Mouse (Mus musculus) liver, embryonic 13.5 days (tissue): Measurements from ENCODE around the gene Mccc1. TPM values are rescaled to one million over a fixed set of nuclear protein-coding genes. Genes with fewer than 3 reads are reported as not detected.

Experiments
- ATAC-seq: fragments of 200-750 bp; cut with Nextera tagmentation; 2 replicates; pipeline ENCODE4 v1.8.0; 2017; ENCODE audit warnings: low read depth, mild to moderate bottlenecking, moderate number of reproducible peaks, moderate library complexity
- DNase-seq: peaks from one replicate; pipeline ENCODE4 v3.0.0; 2022
- H3K27ac ChIP-seq: fragments of 300-500 bp; sonication (generic); 2 replicates; pipeline ENCODE4 v1.5.1; 2015; ENCODE audit warnings: moderate library complexity, mild to moderate bottlenecking, inconsistent platforms
- H3K27me3 ChIP-seq: fragments of 300-500 bp; sonication (generic); 2 replicates; pipeline ENCODE4 v1.6.1; 2015; ENCODE audit warnings: mild to moderate bottlenecking, inconsistent platforms
- H3K36me3 ChIP-seq: fragments of 300-500 bp; sonication (generic); 2 replicates; pipeline ENCODE4 v1.6.1; 2015; ENCODE audit warnings: mild to moderate bottlenecking, inconsistent platforms
- H3K4me1 ChIP-seq: fragments of 300-500 bp; sonication (generic); replicated peaks from 2 replicates; pipeline ENCODE4 v1.6.1; 2015; ENCODE audit warnings: inconsistent platforms
- H3K4me2 ChIP-seq: fragments of 300-500 bp; sonication (generic); 2 replicates; pipeline ENCODE4 v1.6.1; 2015; ENCODE audit warnings: inconsistent platforms, mild to moderate bottlenecking, moderate library complexity
- H3K4me3 ChIP-seq: fragments of 300-500 bp; sonication (generic); replicated peaks from 2 replicates; pipeline ENCODE4 v1.5.1; 2015; ENCODE audit warnings: mild to moderate bottlenecking, inconsistent platforms
- H3K9ac ChIP-seq: fragments of 300-500 bp; sonication (generic); 2 replicates; pipeline ENCODE4 v1.6.1; 2015; ENCODE audit warnings: mild to moderate bottlenecking, inconsistent platforms
- H3K9me3 ChIP-seq: fragments of 300-500 bp; sonication (generic); replicated peaks from 2 replicates; pipeline ENCODE4 v1.6.1; 2016; ENCODE audit warnings: inconsistent platforms
- WGBS: fragments of 180-500 bp; shearing (Covaris S2); methylation state at CpG from one replicate; pipeline ENCODE4 v1.1.7; 2015; ENCODE audit not compliant: insufficient replicate concordance; 5-methylcytosine and 5-hydroxymethylcytosine counted together
- polyA plus RNA-seq: library from polyadenylated mRNA; unstranded; fragments of >200 nt; fragmentation: Nextera tagmentation; extraction: Ambion mirVana; gene quantifications from 2 replicates; pipeline ENCODE4 v1.2.1, GENCODE M21; 2015

Mccc1 gene
- polyA plus RNA-seq, result 13.9 and 14.4 TPM in 2 replicates

DNA sequence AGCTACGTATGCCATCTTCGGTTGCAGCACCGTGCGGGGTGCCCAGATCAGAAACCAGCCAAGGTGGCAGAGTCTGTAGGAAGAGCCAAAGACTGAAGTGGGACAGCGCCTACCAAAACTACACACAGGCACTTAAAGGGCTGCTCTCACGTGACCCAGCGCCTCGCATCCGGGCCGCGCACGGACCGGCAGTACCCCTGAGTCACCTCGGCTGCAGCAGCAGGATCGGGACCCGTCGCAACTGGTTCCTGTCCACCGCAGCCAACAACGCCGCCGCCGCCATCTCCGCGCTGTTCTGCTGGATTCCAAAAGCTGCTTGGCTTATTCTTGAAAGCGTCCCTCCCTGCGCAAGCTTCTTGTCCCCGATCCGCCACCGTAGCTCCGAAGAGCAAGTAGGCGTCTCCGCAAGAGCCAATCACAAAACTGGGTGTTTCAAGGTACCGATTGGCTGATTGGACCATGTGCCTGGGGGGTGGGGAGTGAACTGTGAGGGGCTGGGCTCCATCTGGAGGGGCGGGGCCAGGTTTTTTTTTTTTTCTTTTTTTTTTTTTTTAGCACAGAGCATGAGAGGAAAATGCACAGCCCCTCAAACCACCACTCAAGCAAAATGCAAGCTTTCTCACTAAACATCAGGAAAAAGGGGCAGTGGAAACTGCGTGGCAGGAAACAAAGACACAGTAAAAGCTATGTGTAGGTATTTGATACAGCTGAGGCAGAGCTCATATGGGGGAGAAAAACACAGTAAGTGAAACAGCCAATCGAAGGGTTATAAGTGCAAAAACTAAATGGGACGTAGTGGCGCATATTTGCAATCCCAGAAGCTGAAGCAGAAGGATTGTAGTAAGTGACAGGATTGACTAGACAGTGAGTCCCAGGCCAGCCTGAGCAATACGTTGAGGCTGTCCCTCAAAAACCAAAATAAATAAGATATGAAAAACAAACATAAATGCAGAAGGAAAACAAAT is at the start of gene Mccc1:
Mccc1 (minus strand) TSS at position 404 of the 965 bp plus-strand sequence.
- Histone ChIP-seq H3K27me3 (no peaks in the 10 kb centered on the region), H3K27ac (peak within 1 kb of the TSS; percentile 69), H3K4me2 (peak within 1 kb of the TSS; percentile 67), H3K4me1 (peaks cover 7% of the 10 kb centered on the region), H3K36me3 (no peaks in the 10 kb centered on the region), H3K4me3 (peak within 1 kb of the TSS; percentile 71), H3K9me3 (no peaks in the 10 kb centered on the region), H3K9ac (peak within 1 kb of the TSS; percentile 68)
- ATAC-seq, result peak; percentile 99
- DNase-seq, result peak; percentile 83
- 4% methylated on average over 39 of the region's 39 CpGs for WGBS

DNA sequence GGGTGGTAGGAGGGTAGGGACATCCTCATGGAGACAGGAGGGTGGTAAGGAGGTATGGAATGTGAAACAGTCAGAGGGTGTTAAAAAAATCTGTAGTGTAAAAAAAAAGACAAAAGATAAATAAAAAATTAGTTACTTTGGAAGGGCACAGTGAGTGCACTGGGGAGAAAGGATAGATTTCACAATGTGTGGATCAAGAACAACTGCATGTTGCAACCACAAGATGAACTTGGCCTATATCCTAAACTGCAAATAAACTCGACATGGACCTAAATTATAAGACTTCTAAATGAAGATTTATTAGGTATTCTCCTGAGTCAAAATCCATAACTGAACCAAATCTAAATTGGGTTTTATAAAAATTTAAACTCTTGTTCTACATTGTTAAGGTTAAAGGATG is 48.6 kb upstream of the Mccc1 start:
- 38% methylated on average over 1 of the region's 1 CpGs for WGBS
- DNase-seq (no peak), ATAC-seq (no peak)
- Histone ChIP-seq H3K4me3 (no peak overlapping the region), H3K9ac (no peak overlapping the region), H3K27me3 (no peaks in the 10 kb centered on the region), H3K4me1 (no peaks in the 10 kb centered on the region), H3K27ac (no peak overlapping the region), H3K9me3 (no peaks in the 10 kb centered on the region), H3K36me3 (no peaks in the 10 kb centered on the region), H3K4me2 (no peak overlapping the region)

DNA sequence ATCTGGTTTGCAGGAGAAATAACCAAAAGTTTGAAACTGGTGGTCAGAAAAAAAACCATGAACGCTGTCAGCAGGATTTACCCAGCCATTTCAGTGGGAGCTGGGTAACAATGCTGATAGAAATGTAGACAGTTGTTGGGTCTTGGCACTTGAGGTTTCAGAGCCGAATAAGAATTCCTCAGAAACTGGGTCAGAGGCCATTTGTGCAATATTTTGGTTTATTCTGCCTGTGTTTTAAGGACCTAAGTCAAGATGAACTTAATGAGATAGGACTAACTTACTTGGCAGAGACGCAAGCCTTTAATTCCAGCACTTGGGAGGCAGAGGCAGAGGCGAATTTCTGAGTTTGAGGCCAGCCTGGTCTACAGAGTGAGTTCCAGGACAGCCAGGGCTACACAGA is 44.6 kb upstream of the Mccc1 start:
- Histone ChIP-seq H3K27ac (no peak overlapping the region), H3K9me3 (no peaks in the 10 kb centered on the region), H3K4me3 (no peak overlapping the region), H3K4me1 (no peaks in the 10 kb centered on the region), H3K4me2 (no peak overlapping the region), H3K9ac (no peak overlapping the region), H3K27me3 (no peaks in the 10 kb centered on the region), H3K36me3 (no peaks in the 10 kb centered on the region)
- no peak for ATAC-seq
- DNase-seq, result no peak
- 52% methylated on average over 4 of the region's 4 CpGs for WGBS

DNA sequence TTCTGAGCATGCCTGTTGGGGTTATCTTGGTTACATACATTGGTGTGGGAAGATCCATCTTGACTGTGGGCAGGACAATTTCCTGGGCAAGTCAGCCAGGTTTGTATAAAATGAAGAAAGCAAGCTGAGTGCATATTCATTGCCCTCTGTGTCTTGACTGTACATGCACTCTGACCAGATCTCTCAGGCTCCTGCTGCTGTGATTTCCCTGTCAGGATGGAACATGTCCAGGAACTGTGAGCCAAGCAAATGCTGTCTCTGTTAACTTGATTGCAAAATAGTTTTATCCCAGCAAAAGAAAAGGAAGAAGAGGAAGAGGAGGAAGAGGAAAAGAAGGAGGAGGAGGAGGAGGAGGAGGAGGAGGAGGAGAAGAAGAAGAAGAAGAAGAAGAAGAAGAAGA is 44.0 kb upstream of the Mccc1 start:
- Histone ChIP-seq H3K4me3 (no peak overlapping the region), H3K9me3 (no peaks in the 10 kb centered on the region), H3K9ac (no peak overlapping the region), H3K4me2 (no peak overlapping the region), H3K27me3 (no peaks in the 10 kb centered on the region), H3K4me1 (no peaks in the 10 kb centered on the region), H3K27ac (no peak overlapping the region), H3K36me3 (no peaks in the 10 kb centered on the region)
- no peak for DNase-seq
- no peak for ATAC-seq

DNA sequence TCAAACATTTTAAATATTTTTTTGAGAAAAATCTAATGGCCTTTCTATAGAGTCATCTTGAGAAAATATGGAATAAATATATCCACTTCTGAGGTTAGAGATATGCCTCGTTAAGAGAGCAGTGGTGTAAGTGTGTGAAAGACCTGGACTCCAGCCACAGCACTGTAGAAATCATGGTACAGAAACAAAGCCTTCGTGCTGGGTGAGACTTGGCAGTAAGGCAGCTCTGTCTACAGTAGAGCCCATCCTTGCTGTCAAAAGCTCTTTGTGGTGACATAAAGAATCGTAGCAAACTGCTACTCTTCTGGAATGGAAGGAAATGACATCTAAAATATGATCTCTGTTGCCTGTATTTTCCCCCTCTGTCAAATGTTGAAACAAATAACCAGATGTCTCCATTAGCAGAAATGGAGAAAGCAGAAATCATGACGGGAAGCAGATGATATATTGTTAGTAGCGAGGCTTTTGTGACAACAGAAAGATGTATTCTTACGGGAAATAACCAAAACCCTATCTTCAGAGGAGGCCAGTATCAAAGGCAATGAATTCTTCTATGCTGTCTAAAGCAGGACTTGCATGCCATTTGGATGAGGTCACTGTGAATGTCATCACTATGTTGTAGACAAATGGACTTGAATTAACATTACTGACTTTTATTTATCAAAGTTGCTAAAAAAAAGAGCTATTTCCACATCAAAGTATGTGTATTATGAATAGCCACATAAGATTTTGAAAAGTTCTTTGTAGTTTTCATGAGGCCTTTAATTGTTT is 31.4 kb upstream of the Mccc1 start:
- DNase-seq (no peak), ATAC-seq (no peak)
- Histone ChIP-seq H3K27ac (no peak overlapping the region), H3K9ac (no peak overlapping the region), H3K4me2 (no peak overlapping the region), H3K4me3 (no peak overlapping the region), H3K4me1 (no peaks in the 10 kb centered on the region), H3K36me3 (no peaks in the 10 kb centered on the region), H3K27me3 (no peaks in the 10 kb centered on the region), H3K9me3 (no peaks in the 10 kb centered on the region)
- WGBS, result 52% methylated on average over 6 of the region's 6 CpGs

DNA sequence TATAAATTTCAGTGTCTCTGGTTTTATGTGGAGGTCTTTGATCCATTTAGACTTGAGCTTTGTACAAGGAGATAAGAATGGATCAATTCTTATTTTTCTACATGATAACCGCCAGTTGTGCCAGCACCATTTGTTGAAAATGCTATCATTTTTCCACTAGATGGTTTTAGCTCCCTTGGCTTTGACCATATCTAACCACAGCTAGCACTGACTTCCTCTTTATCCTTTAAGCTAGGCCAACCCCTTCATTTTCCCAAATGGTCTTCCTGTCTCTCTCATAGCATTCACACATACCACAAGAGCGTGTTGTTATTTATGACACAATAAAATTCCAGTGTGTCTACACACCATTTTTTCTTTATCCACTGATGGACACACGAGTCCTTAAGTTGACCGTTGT is 29.5 kb upstream of the Mccc1 start:
- 48% methylated on average over 4 of the region's 4 CpGs for WGBS
- Histone ChIP-seq H3K4me2 (no peak overlapping the region), H3K27me3 (no peaks in the 10 kb centered on the region), H3K27ac (no peak overlapping the region), H3K4me3 (no peak overlapping the region), H3K9ac (no peak overlapping the region), H3K9me3 (no peaks in the 10 kb centered on the region), H3K36me3 (no peaks in the 10 kb centered on the region), H3K4me1 (no peaks in the 10 kb centered on the region)
- no peak for ATAC-seq
- no peak for DNase-seq

DNA sequence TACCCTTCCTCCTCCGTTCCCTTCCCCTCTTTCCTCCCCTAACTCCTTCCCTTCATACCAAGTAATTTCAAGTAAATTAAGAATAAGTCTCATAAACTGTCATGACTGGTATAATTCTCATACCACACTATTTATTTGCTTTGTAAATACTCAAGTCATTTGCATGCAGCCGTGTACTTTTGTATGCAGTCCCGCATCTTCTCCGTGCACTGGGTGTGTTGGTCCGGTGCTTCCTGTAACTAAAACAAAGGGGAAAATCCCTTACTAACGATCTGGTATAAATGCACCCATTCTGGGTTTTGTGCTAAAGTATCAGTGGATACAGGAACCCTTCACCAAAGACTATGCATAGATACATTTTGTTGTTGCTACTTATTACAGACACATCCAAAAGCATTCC is 25.3 kb upstream of the Mccc1 start:
- Histone ChIP-seq H3K27me3 (no peaks in the 10 kb centered on the region), H3K27ac (no peak overlapping the region), H3K4me1 (no peaks in the 10 kb centered on the region), H3K4me2 (no peak overlapping the region), H3K4me3 (no peak overlapping the region), H3K9ac (no peak overlapping the region), H3K36me3 (no peaks in the 10 kb centered on the region), H3K9me3 (no peaks in the 10 kb centered on the region)
- DNase-seq, result no peak
- WGBS, result 67% methylated on average over 6 of the region's 6 CpGs
- ATAC-seq, result no peak

DNA sequence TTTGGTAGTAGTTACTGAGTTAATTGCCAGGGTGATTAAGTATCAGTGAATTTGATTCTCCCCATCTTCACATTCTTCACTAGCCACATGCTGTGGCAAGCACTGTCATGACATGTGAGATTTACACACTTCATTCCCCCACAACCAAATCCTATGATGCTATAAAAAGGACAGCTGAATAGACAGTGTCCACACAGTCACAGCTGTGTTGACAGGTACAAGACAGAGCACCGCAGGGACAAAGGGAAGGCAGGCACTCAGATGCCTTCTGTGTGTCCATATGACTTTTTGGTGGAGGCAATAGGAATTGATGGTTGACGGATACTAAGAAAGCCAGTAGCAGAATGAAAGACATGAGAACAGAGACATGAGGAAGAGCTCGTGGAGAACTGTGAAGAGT is 10.8 kb upstream of the Mccc1 start:
- H3K9ac ChIP-seq, result no peak overlapping the region
- no peaks in the 10 kb centered on the region for H3K36me3 ChIP-seq
- H3K27ac ChIP-seq, result no peak overlapping the region
- ATAC-seq (no peak), DNase-seq (no peak)
- no peaks in the 10 kb centered on the region for H3K4me1 ChIP-seq
- H3K27me3 ChIP-seq, result no peaks in the 10 kb centered on the region
- H3K4me2 ChIP-seq, result no peak overlapping the region
- H3K9me3 ChIP-seq, result no peaks in the 10 kb centered on the region
- H3K4me3 ChIP-seq, result no peak overlapping the region
- 64% methylated on average over 3 of the region's 3 CpGs for WGBS

DNA sequence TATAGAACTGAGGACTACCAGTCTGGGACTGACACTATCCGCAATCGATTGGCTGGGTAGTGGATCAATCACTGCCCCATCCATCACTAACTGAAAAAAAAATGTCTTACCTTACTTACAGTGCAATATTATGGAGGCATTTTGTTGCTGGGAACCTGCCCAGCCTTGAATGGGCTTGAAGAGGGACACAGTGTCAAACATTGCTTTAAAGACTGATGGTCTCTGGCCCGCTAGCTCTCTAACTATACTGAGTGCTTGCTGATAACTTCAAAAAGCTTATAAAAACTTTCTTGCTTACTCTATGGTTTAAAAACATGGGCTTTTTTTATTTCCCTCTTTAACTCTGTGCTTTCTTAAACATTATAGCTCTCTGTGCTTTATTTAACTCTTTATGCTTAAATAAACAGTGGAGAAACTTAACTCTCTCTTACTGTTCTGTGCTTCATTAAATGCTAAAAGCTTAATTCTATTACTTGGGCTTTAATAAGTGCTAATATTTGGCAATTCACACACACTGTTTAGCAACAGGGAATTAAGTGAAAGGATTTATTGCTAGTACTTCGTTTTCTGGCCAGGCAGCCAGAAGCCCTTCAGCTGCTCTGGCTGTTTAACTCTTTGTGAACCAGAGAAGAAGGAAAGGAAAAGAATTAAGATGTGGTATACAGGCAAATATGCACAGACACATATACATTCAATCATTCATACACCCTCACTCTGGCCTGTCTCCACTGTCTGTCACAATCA is 8.1 kb upstream of the Mccc1 start:
- DNase-seq (no peak), ATAC-seq (no peak)
- Histone ChIP-seq H3K4me3 (no peak overlapping the region), H3K9me3 (no peaks in the 10 kb centered on the region), H3K4me2 (no peak overlapping the region), H3K27me3 (no peaks in the 10 kb centered on the region), H3K27ac (no peak overlapping the region), H3K36me3 (no peaks in the 10 kb centered on the region), H3K4me1 (no peaks in the 10 kb centered on the region), H3K9ac (no peak overlapping the region)
- WGBS, result 61% methylated on average over 4 of the region's 4 CpGs

DNA sequence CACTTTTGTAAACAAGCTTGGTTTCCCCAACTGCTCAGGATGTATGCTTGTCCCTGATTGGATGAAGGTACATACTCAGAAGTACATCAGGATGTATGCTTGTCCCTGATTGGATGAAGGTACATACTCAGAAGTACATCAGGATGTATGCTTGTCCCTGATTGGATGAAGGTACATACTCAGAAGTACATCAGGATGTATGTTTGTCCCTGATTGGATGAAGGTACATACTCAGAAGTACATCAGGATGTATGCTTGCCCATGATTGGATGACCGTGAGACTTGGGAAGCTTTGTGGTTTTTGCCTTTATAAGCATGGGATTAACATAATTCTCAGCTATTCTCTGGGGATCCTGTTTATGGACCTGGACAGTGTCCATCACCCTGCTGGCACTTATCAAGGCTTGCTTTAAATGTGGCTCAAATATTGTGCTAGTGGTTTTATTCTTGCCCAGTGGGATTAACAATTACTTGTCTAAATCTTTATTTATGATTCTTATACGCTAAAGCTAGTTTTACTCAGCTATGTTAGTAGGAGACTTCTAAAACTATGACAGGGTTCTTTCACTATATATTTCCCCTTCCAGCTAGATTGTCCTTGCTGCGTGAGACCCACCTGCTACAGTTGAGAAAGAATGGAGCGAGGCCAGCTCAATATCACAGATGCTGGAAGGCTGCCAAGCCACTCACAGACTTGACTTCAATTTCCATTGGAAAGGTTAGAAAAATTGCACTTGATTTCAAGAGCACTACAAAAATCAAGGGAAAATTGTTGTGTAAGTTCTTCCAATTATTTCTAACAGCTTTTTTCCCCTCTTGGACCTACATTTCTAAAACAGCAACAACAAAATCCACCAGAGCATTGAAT is 3.8 kb upstream of the Mccc1 start:
- H3K4me1 ChIP-seq, result peaks cover 7% of the 10 kb centered on the region
- DNase-seq (no peak), ATAC-seq (no peak)
- no peaks in the 10 kb centered on the region for H3K27me3 ChIP-seq
- no peak overlapping the region for H3K9ac ChIP-seq
- H3K36me3 ChIP-seq, result no peaks in the 10 kb centered on the region
- 68% methylated on average over 4 of the region's 4 CpGs for WGBS
- no peak overlapping the region for H3K4me3 ChIP-seq
- H3K9me3 ChIP-seq, result no peaks in the 10 kb centered on the region
- no peak overlapping the region for H3K4me2 ChIP-seq
- no peak overlapping the region for H3K27ac ChIP-seq
